Mouse (Mus musculus): Measurements from ENCODE around the gene Ccr1l1. TPM values are rescaled to one million over a fixed set of nuclear protein-coding genes. Genes with fewer than 3 reads are reported as not detected.

Ccr1l1 gene
- polyA plus RNA-seq (2015; fragmentation: Nextera tagmentation; extraction: Ambion mirVana): not detected in 2 replicates

GRCm38 (mm10) chr9:123978308-123978707 is at the start of gene Ccr1l1:
Gene Ccr1l1, minus strand, starts transcription at chr9:123978408.
- Histone ChIP-seq H3K4me3 (no peak within 1 kb of the TSS), H3K4me1 (no peaks in the 10 kb centered on the region), H3K9me3 (replicated peaks) (no peaks in the 10 kb centered on the region), H3K27me3 (no peaks in the 10 kb centered on the region), H3K27ac (no peak within 1 kb of the TSS), H3K36me3 (ENCODE audit: poor library complexity, severe bottlenecking) (no peaks in the 10 kb centered on the region), H3K4me2 (no peak within 1 kb of the TSS), H3K9ac (no peak within 1 kb of the TSS)
- 78% methylated on average over 1 of the region's 1 CpGs for WGBS
- no peak for ATAC-seq

GRCm38 (mm10) chr9:124021672-124022071 is 43.5 kb upstream of the Ccr1l1 start, which contains the start of gene Ccr3:
Gene Ccr3, plus strand, starts transcription at chr9:124021972.
- H3K36me3 ChIP-seq (ENCODE audit: poor library complexity, severe bottlenecking): no peaks in the 10 kb centered on the region
- no peaks in the 10 kb centered on the region for H3K27me3 ChIP-seq
- no peak within 1 kb of the TSS for H3K4me3 ChIP-seq
- H3K9ac ChIP-seq: no peak within 1 kb of the TSS
- WGBS: 92% methylated on average over 1 of the region's 1 CpGs
- H3K4me2 ChIP-seq: no peak within 1 kb of the TSS
- no peaks in the 10 kb centered on the region for H3K4me1 ChIP-seq
- ATAC-seq: no peak
- no peaks in the 10 kb centered on the region for H3K9me3 ChIP-seq (replicated peaks)
- H3K27ac ChIP-seq: no peak within 1 kb of the TSS

- H3K27ac ChIP-seq: no peak overlapping the region
- no peak overlapping the region for H3K4me2 ChIP-seq
- H3K9ac ChIP-seq: no peak overlapping the region
- no peak for ATAC-seq
- H3K36me3 ChIP-seq (ENCODE audit: poor library complexity, severe bottlenecking): no peaks in the 10 kb centered on the region
- 92% methylated on average over 3 of the region's 3 CpGs for WGBS
- H3K4me3 ChIP-seq: no peak overlapping the region
- no peaks in the 10 kb centered on the region for H3K9me3 ChIP-seq (replicated peaks)
- H3K4me1 ChIP-seq: no peaks in the 10 kb centered on the region
- no peaks in the 10 kb centered on the region for H3K27me3 ChIP-seq
Measured at GRCm38 (mm10) chr9:124019887-124020286, 41.7 kb upstream of the Ccr1l1 start.

GRCm38 (mm10) chr9:124016048-124016447 is 37.8 kb upstream of the Ccr1l1 start:
- H3K36me3 ChIP-seq (ENCODE audit: poor library complexity, severe bottlenecking): no peaks in the 10 kb centered on the region
- H3K9me3 ChIP-seq (replicated peaks): no peaks in the 10 kb centered on the region
- no peak overlapping the region for H3K4me2 ChIP-seq
- H3K27ac ChIP-seq: no peak overlapping the region
- 81% methylated on average over 2 of the region's 2 CpGs for WGBS
- no peak overlapping the region for H3K4me3 ChIP-seq
- no peaks in the 10 kb centered on the region for H3K4me1 ChIP-seq
- no peak for ATAC-seq
- no peak overlapping the region for H3K9ac ChIP-seq
- no peaks in the 10 kb centered on the region for H3K27me3 ChIP-seq

GRCm38 (mm10) chr9:124014985-124015652 is 36.9 kb upstream of the Ccr1l1 start:
- no peak overlapping the region for H3K9ac ChIP-seq
- no peaks in the 10 kb centered on the region for H3K9me3 ChIP-seq (replicated peaks)
- H3K36me3 ChIP-seq (ENCODE audit: poor library complexity, severe bottlenecking): no peaks in the 10 kb centered on the region
- no peak for ATAC-seq
- H3K27me3 ChIP-seq: no peaks in the 10 kb centered on the region
- H3K4me1 ChIP-seq: no peaks in the 10 kb centered on the region
- H3K4me2 ChIP-seq: no peak overlapping the region
- H3K27ac ChIP-seq: no peak overlapping the region
- WGBS: 84% methylated on average over 2 of the region's 2 CpGs
- H3K4me3 ChIP-seq: no peak overlapping the region

- Histone ChIP-seq H3K27me3 (no peaks in the 10 kb centered on the region), H3K4me1 (no peaks in the 10 kb centered on the region), H3K36me3 (ENCODE audit: poor library complexity, severe bottlenecking) (no peaks in the 10 kb centered on the region), H3K4me3 (no peak overlapping the region), H3K4me2 (no peak overlapping the region), H3K27ac (no peak overlapping the region), H3K9ac (no peak overlapping the region), H3K9me3 (replicated peaks) (no peaks in the 10 kb centered on the region)
- WGBS: 87% methylated on average over 3 of the region's 3 CpGs
- ATAC-seq: no peak
Measured at GRCm38 (mm10) chr9:124013270-124013669, 35.1 kb upstream of the Ccr1l1 start.

- Histone ChIP-seq H3K4me1 (no peaks in the 10 kb centered on the region), H3K27me3 (no peaks in the 10 kb centered on the region), H3K4me2 (no peak overlapping the region), H3K36me3 (ENCODE audit: poor library complexity, severe bottlenecking) (no peaks in the 10 kb centered on the region), H3K9ac (no peak overlapping the region), H3K9me3 (replicated peaks) (no peaks in the 10 kb centered on the region), H3K27ac (no peak overlapping the region), H3K4me3 (no peak overlapping the region)
- WGBS: 74% methylated on average over 2 of the region's 2 CpGs
- ATAC-seq: no peak
Measured at GRCm38 (mm10) chr9:124012691-124013090, 34.5 kb upstream of the Ccr1l1 start.

GRCm38 (mm10) chr9:123999784-124000183 is 21.6 kb upstream of the Ccr1l1 start:
- Histone ChIP-seq H3K9ac (no peak overlapping the region), H3K36me3 (ENCODE audit: poor library complexity, severe bottlenecking) (no peaks in the 10 kb centered on the region), H3K4me2 (no peak overlapping the region), H3K9me3 (replicated peaks) (no peaks in the 10 kb centered on the region), H3K27ac (no peak overlapping the region), H3K4me1 (no peaks in the 10 kb centered on the region), H3K27me3 (no peaks in the 10 kb centered on the region), H3K4me3 (no peak overlapping the region)
- 93% methylated on average over 2 of the region's 2 CpGs for WGBS
- ATAC-seq: no peak

GRCm38 (mm10) chr9:123997719-123998118 is 19.5 kb upstream of the Ccr1l1 start:
- WGBS: 86% methylated on average over 3 of the region's 3 CpGs
- Histone ChIP-seq H3K4me1 (no peaks in the 10 kb centered on the region), H3K36me3 (ENCODE audit: poor library complexity, severe bottlenecking) (no peaks in the 10 kb centered on the region), H3K27ac (no peak overlapping the region), H3K4me3 (no peak overlapping the region), H3K27me3 (no peaks in the 10 kb centered on the region), H3K9me3 (replicated peaks) (no peaks in the 10 kb centered on the region), H3K4me2 (no peak overlapping the region), H3K9ac (no peak overlapping the region)
- no peak for ATAC-seq

- no peak for ATAC-seq
- H3K27me3 ChIP-seq: no peaks in the 10 kb centered on the region
- no peak overlapping the region for H3K4me3 ChIP-seq
- no peaks in the 10 kb centered on the region for H3K4me1 ChIP-seq
- H3K4me2 ChIP-seq: no peak overlapping the region
- no peak overlapping the region for H3K9ac ChIP-seq
- no peaks in the 10 kb centered on the region for H3K9me3 ChIP-seq (replicated peaks)
- no peak overlapping the region for H3K27ac ChIP-seq
- WGBS: 68% methylated on average over 1 of the region's 1 CpGs
- no peaks in the 10 kb centered on the region for H3K36me3 ChIP-seq (ENCODE audit: poor library complexity, severe bottlenecking)
Measured at GRCm38 (mm10) chr9:123991312-123991906, 13.2 kb upstream of the Ccr1l1 start.

GRCm38 (mm10) chr9:123989671-123990070 is 11.5 kb upstream of the Ccr1l1 start:
- ATAC-seq: no peak
- no peak overlapping the region for H3K27ac ChIP-seq
- no peak overlapping the region for H3K4me3 ChIP-seq
- no peaks in the 10 kb centered on the region for H3K9me3 ChIP-seq (replicated peaks)
- no peaks in the 10 kb centered on the region for H3K27me3 ChIP-seq
- 91% methylated on average over 3 of the region's 3 CpGs for WGBS
- no peaks in the 10 kb centered on the region for H3K36me3 ChIP-seq (ENCODE audit: poor library complexity, severe bottlenecking)
- H3K4me2 ChIP-seq: no peak overlapping the region
- no peaks in the 10 kb centered on the region for H3K4me1 ChIP-seq
- H3K9ac ChIP-seq: no peak overlapping the region

GRCm38 (mm10) chr9:123986217-123986616 is 8.0 kb upstream of the Ccr1l1 start:
- ATAC-seq: no peak
- Histone ChIP-seq H3K27me3 (no peaks in the 10 kb centered on the region), H3K9ac (no peak overlapping the region), H3K9me3 (replicated peaks) (no peaks in the 10 kb centered on the region), H3K4me1 (no peaks in the 10 kb centered on the region), H3K27ac (no peak overlapping the region), H3K36me3 (ENCODE audit: poor library complexity, severe bottlenecking) (no peaks in the 10 kb centered on the region), H3K4me2 (no peak overlapping the region), H3K4me3 (no peak overlapping the region)
- 86% methylated on average over 2 of the region's 2 CpGs for WGBS

- ATAC-seq: no peak
- no peak overlapping the region for H3K9ac ChIP-seq
- H3K4me1 ChIP-seq: no peaks in the 10 kb centered on the region
- H3K27ac ChIP-seq: no peak overlapping the region
- H3K4me3 ChIP-seq: no peak overlapping the region
- no peaks in the 10 kb centered on the region for H3K9me3 ChIP-seq (replicated peaks)
- H3K4me2 ChIP-seq: no peak overlapping the region
- H3K27me3 ChIP-seq: no peaks in the 10 kb centered on the region
- no peaks in the 10 kb centered on the region for H3K36me3 ChIP-seq (ENCODE audit: poor library complexity, severe bottlenecking)
Measured at GRCm38 (mm10) chr9:123984943-123985342, 6.7 kb upstream of the Ccr1l1 start.

Data from forebrain, embryonic 13.5 days (tissue).